Mouse (Mus musculus): ENCODE data around the gene Retreg1. TPM values are rescaled to one million over a fixed set of nuclear protein-coding genes. Genes with fewer than 3 reads are reported as not detected.

The Retreg1 gene
- polyA plus RNA-seq, 1 experiment from 2014 or later: 16.7 TPM

Small RNA genes lying within 50 kb of the gene (microRNA-seq; reads per million reads assigned to microRNA genes)
- not detected for gene Mir7212

Other genes with a start within 250 kb of the Retreg1 start
- 20.0 and 21.3 TPM in 2 replicates for gene Myo10, start 220.7 kb upstream of the Retreg1 start, polyA plus RNA-seq (2014; fragmentation: Nextera tagmentation; extraction: Ambion mirVana)
- 37.7 and 41.2 TPM in 2 replicates for gene Zfp622, start 141.2 kb downstream of the Retreg1 start, polyA plus RNA-seq (2014; fragmentation: Nextera tagmentation; extraction: Ambion mirVana)